In the genomic region with DNA sequence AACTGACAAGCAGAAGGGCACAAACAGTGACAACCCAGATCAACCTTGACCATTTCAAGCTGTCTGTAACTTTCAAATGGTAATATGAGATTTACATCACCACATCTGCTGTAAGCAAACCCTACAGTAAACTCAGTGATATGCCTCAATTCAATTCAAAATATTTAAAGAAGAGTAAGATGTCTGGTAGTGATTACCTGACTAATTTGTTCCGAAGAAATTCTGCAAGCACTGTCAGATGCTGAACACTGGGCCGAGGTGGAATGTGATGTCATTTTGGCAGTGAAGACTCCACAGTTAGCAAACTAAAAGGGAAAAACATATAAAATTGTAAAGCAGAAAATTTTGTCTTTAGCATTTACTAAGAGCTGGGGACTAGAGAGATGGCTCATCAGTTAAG, we compare ENCODE assay signal across 25 mouse cellular contexts. TPM values are rescaled to one million over a fixed set of nuclear protein-coding genes. Genes with fewer than 3 reads are reported as not detected.
DNase-seq lines count a peak whose midpoint lies in the region; ATAC-seq and TF ChIP-seq lines count a peak whose summit lies in the region.
"Had no signal": no experiment of that assay in that cellular context is flagged by ENCODE, and none has a peak within 500 bp of the region (broad histone marks: within the 10 kb centered on the region; RNA-seq: fewer than 3 reads in every experiment).

No protein-coding gene starts in this region.

- WGBS in midbrain, embryonic 14.5 days: 92% methylated on average over 2 of the region's 2 CpGs
- WGBS in liver, postnatal 0 days (ENCODE audit: insufficient replicate concordance): 83% methylated on average over 2 of the region's 2 CpGs

- H3K27ac ChIP-seq in embryonic fibroblast, embryonic 13.5 days (ENCODE audit: insufficient read depth, low read length): peak overlapping the region; percentile 98
- no peak overlapping the region for H3K27ac ChIP-seq in midbrain, embryonic 14.5 days (replicated peaks; ENCODE audit: low read depth, low read length)
- H3K27ac ChIP-seq in liver, postnatal 0 days (ENCODE audit: low read depth): no peak overlapping the region
- H3K27ac ChIP-seq: embryonic facial prominence, embryonic 13.5 days; forebrain, embryonic 10.5 days; forebrain, embryonic 13.5 days; heart, adult 2 months; heart, embryonic 10.5 days; heart, embryonic 13.5 days; hindbrain, embryonic 12.5 days; hindbrain, embryonic 15.5 days; intestine, embryonic 15.5 days had no signal

- no peak for TF ChIP-seq CTCF in E14TG2a.4 (conservative IDR thresholded peaks at IDR 0.05; ENCODE audit: low read length)
- no peak for TF ChIP-seq CTCF in embryonic fibroblast, embryonic 13.5 days (IDR thresholded peaks at IDR 0.05; ENCODE audit: borderline replicate concordance, insufficient read depth, low read length)
- no peak for TF ChIP-seq CTCF in liver, postnatal 0 days (IDR thresholded peaks at IDR 0.05; ENCODE audit: low read depth)

- no peak overlapping the region for H3K9ac ChIP-seq in midbrain, embryonic 14.5 days (replicated peaks; ENCODE audit: low read length)
- no peak overlapping the region for H3K9ac ChIP-seq in liver, postnatal 0 days (replicated peaks)
- H3K9ac ChIP-seq: embryonic facial prominence, embryonic 13.5 days; forebrain, embryonic 13.5 days; heart, embryonic 13.5 days; hindbrain, embryonic 12.5 days; hindbrain, embryonic 15.5 days; intestine, embryonic 15.5 days had no signal

- TF ChIP-seq EP300 in liver, postnatal 0 days (IDR thresholded peaks at IDR 0.05; ENCODE audit: low read depth): no peak

- H3K4me1 ChIP-seq in E14TG2a.4 (replicated peaks; ENCODE audit: low read depth, low read length): peaks cover 70% of the 10 kb centered on the region
- H3K4me1 ChIP-seq in embryonic fibroblast, embryonic 13.5 days (ENCODE audit: control insufficient read depth, insufficient read depth, low read length): peaks cover 5% of the 10 kb centered on the region; the same call in 1 of the 2 replicates
- no peaks in the 10 kb centered on the region for H3K4me1 ChIP-seq in midbrain, embryonic 14.5 days (ENCODE audit: control insufficient read depth, insufficient read depth, low read length)
- H3K4me1 ChIP-seq in liver, postnatal 0 days (ENCODE audit: insufficient read depth): peaks cover 9% of the 10 kb centered on the region
- H3K4me1 ChIP-seq: hindbrain, embryonic 12.5 days had no signal

- peak; percentile 51 for ATAC-seq in CD4-positive, CD25-positive, alpha-beta regulatory T cell, adult 4 months
- ATAC-seq in midbrain, embryonic 14.5 days (ENCODE audit: low FRiP score, low TSS enrichment): no peak
- ATAC-seq in liver, postnatal 0 days: no peak
- ATAC-seq: forebrain, embryonic 13.5 days; forebrain, embryonic 16.5 days; intestine, embryonic 15.5 days had no signal

- no peaks in the 10 kb centered on the region for H3K27me3 ChIP-seq in E14TG2a.4 (ENCODE audit: insufficient read depth, low read length)
- H3K27me3 ChIP-seq in midbrain, embryonic 14.5 days (ENCODE audit: control insufficient read depth, insufficient read depth, low read length): no peaks in the 10 kb centered on the region
- H3K27me3 ChIP-seq in liver, postnatal 0 days (ENCODE audit: insufficient read depth, low read length): no peaks in the 10 kb centered on the region
- H3K27me3 ChIP-seq: embryonic facial prominence, embryonic 13.5 days; forebrain, embryonic 13.5 days; heart, embryonic 13.5 days; hindbrain, embryonic 12.5 days; hindbrain, embryonic 15.5 days; intestine, embryonic 15.5 days had no signal

- no peak for DNase-seq in layer of hippocampus, adult 11-12 months (ENCODE audit: low spot score)
- no peak for DNase-seq in midbrain, embryonic 14.5 days
- no peak for DNase-seq in liver, postnatal 0 days
- DNase-seq: adrenal gland, adult 2 months; adrenal gland, postnatal 14 days; cerebellum, adult 11 months; cerebellum, adult 2 months; cerebellum, adult 9-11 months; cerebellum, postnatal 25 days; gastrocnemius, postnatal 10 days; gastrocnemius, postnatal 36 days; heart, adult 2 months; heart, postnatal 14 days had no signal

- peak overlapping the region; percentile 82 for H3K4me3 ChIP-seq in E14TG2a.4 (replicated peaks; ENCODE audit: low read length)
- no peak overlapping the region for H3K4me3 ChIP-seq in embryonic fibroblast, embryonic 13.5 days (ENCODE audit: insufficient read depth, low read length)
- no peak overlapping the region for H3K4me3 ChIP-seq in midbrain, embryonic 14.5 days (replicated peaks; ENCODE audit: low read depth, low read length)
- H3K4me3 ChIP-seq in liver, postnatal 0 days (ENCODE audit: low read depth, low read length): no peak overlapping the region
- H3K4me3 ChIP-seq: embryonic facial prominence, embryonic 13.5 days; forebrain, embryonic 10.5 days; forebrain, embryonic 13.5 days; heart, adult 2 months; heart, embryonic 10.5 days; heart, embryonic 13.5 days; hindbrain, embryonic 12.5 days; hindbrain, embryonic 15.5 days; intestine, embryonic 15.5 days had no signal

- TF ChIP-seq POLR2A in embryonic fibroblast, embryonic 13.5 days (IDR thresholded peaks at IDR 0.05; ENCODE audit: low read depth, low read length): no peak

- peaks cover 55% of the 10 kb centered on the region for H3K36me3 ChIP-seq in E14TG2a.4 (ENCODE audit: insufficient read depth, low read length)
- H3K36me3 ChIP-seq in midbrain, embryonic 14.5 days (ENCODE audit: control insufficient read depth, insufficient read depth, low read length): peaks cover 45% of the 10 kb centered on the region
- H3K36me3 ChIP-seq in liver, postnatal 0 days (replicated peaks; ENCODE audit: insufficient read depth, low read length): peaks cover 42% of the 10 kb centered on the region

- no peak overlapping the region for H3K4me2 ChIP-seq in midbrain, embryonic 14.5 days (ENCODE audit: low read length)
- no peak overlapping the region for H3K4me2 ChIP-seq in liver, postnatal 0 days (ENCODE audit: low read depth, low read length)
- H3K4me2 ChIP-seq: embryonic facial prominence, embryonic 13.5 days; forebrain, embryonic 13.5 days; heart, embryonic 13.5 days; hindbrain, embryonic 12.5 days; hindbrain, embryonic 15.5 days; intestine, embryonic 15.5 days had no signal

- no peaks in the 10 kb centered on the region for H3K9me3 ChIP-seq in E14TG2a.4 (ENCODE audit: low read length)
- H3K9me3 ChIP-seq in midbrain, embryonic 14.5 days (ENCODE audit: control insufficient read depth, low read length): no peaks in the 10 kb centered on the region
- H3K9me3 ChIP-seq in liver, postnatal 0 days (ENCODE audit: low read length): no peaks in the 10 kb centered on the region
- H3K9me3 ChIP-seq: embryonic facial prominence, embryonic 13.5 days; forebrain, embryonic 10.5 days; forebrain, embryonic 13.5 days; heart, embryonic 10.5 days; heart, embryonic 13.5 days; hindbrain, embryonic 12.5 days; hindbrain, embryonic 15.5 days; intestine, embryonic 15.5 days had no signal

RNA-seq across cellular contexts. Expression of a gene that starts 11.8 kb away (rescaled TPM):
- polyA plus RNA-seq in CD4-positive, CD25-positive, alpha-beta regulatory T cell, adult 4 months (2017; shearing (Covaris generic)): 100 to 1,000 TPM in 1 of 2 experiments, 10 to 100 TPM in 1; 97.4 to 119 TPM
- polyA plus RNA-seq in embryonic fibroblast, embryonic 13.5 days (2011; ENCODE audit: insufficient read length, low read depth, missing spikeins): 97.1 and 122 TPM in 2 replicates
- polyA plus RNA-seq in midbrain, embryonic 14.5 days (2014; fragmentation: Nextera tagmentation; extraction: Ambion mirVana): 52.5 and 53.5 TPM in 2 replicates
- polyA plus RNA-seq in liver, postnatal 0 days (2015; fragmentation: Nextera tagmentation; extraction: Ambion mirVana): 5.8 and 9.0 TPM in 2 replicates

RNA-seq across cellular contexts. Expression of a gene that starts 26.9 kb away (rescaled TPM):
- 1 to 10 TPM in 1 of 2 experiments, under 1 TPM in 1; 0.78 to 1.1 TPM for polyA plus RNA-seq in CD4-positive, CD25-positive, alpha-beta regulatory T cell, adult 4 months (2017; shearing (Covaris generic))
- polyA plus RNA-seq in embryonic fibroblast, embryonic 13.5 days (2011; ENCODE audit: insufficient read length, low read depth, missing spikeins): 2.5 and 3.2 TPM in 2 replicates
- polyA plus RNA-seq in midbrain, embryonic 14.5 days (2014; fragmentation: Nextera tagmentation; extraction: Ambion mirVana): 14.3 and 17.0 TPM in 2 replicates
- polyA plus RNA-seq in liver, postnatal 0 days (2015; fragmentation: Nextera tagmentation; extraction: Ambion mirVana): 0.83 and 1.00 TPM in 2 replicates
